Mouse (Mus musculus): ENCODE measurements at regions not wholly inside any gene's neighbourhood (a gene's known extent, or its start where the extent isn't known, plus 50 kb on each side); places are given as distances from the start of the nearest gene placed in this dataset.
A peak's percentile ranks its signal among the peaks of the same experiment; 100 is the strongest.
"Not testable (repeated sequence)": the region's sequence is repeated elsewhere in the genome, so short reads cannot be mapped to it uniquely, and the experiment has no call there.

GRCm38 (mm10) chr13:3341416-3341815, 196.4 kb upstream of the Gdi2 start:
- DNase-seq (ENCODE audit: low spot score in 2 of 2), result no peak

DNA sequence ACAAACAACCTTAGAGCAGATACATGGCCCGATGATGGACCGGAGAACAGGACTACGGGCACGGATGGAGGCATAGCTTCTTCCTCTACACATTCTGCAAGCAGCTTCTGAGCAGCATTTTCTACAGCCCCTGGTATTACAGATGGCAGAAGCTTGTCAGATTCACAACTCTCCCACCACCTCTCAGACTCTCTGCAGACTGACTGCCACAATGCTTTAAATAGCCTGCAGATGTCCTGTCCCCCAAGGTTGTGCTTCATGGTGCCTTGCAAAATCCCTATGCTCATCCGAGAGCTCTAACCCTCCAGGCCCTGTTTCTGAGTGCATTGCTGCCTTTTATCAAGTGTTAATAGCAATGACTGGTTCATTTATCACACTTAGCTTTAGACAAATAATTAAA, 194.3 kb upstream of the Gdi2 start:
- DNase-seq (ENCODE audit: low spot score in 2 of 2), result no peak

DNA sequence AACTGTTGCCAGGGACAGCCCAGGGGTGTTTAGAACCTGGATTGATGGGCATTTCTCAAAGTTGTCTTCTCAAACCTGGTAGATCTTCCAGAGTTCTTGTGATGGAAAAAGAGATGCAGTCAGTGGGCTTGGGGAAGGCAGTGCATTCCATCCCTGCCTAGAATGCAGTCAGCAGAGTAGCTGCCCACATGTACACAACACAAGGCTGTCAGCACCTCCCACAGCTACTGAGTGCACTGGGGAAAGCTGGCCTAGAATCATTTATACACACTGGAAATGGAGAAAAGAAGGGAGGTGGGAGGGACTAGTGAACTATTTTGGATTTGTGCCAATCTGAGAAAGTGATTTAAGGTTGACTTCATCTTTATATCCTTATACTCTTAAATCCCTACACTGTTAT, 183.0 kb upstream of the Gdi2 start:
- not testable (repeated sequence) for DNase-seq (ENCODE audit: low spot score in 2 of 2)

GRCm38 (mm10) chr13:3358079-3358608, 179.7 kb upstream of the Gdi2 start:
- DNase-seq (ENCODE audit: low spot score in 2 of 2), result no peak

DNA sequence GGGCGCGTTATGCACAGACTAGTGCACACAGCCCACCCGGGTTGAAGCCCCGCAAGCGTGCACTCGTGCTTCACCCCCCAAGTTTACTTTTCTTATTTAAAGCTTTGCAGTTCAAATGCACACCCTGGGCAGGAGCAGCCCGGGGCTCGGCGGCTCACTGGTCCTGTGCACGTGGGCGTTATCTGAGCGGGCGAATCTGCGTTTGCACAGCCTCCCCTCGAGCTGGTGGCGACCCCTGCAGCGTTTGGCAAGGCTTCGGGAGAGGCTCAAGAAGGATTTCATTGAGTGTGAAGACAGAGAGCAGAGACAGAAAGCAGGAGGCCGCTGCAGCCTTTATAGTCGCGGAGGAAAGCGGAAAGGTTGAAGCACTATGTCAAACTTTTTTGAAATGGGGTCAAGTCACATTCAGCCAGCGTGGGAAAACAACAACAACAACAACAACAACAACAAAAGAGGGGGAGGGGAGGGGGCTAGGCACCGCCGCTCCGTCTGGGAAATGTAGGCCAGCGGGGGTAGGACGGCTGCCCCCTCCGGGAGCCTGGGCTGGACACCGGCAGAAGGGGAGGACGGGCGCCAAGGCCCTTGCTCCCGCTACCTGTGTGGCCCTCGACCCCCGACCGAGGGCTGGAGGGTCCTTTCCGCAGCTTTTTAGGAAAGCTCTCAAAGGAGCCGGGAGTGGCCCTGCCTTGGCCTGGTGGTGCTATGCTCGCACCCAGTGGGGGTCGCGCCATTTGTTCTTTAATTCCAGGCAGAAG, 178.7 kb upstream of the Gdi2 start:
- no peak for DNase-seq (ENCODE audit: low spot score in 2 of 2)

DNA sequence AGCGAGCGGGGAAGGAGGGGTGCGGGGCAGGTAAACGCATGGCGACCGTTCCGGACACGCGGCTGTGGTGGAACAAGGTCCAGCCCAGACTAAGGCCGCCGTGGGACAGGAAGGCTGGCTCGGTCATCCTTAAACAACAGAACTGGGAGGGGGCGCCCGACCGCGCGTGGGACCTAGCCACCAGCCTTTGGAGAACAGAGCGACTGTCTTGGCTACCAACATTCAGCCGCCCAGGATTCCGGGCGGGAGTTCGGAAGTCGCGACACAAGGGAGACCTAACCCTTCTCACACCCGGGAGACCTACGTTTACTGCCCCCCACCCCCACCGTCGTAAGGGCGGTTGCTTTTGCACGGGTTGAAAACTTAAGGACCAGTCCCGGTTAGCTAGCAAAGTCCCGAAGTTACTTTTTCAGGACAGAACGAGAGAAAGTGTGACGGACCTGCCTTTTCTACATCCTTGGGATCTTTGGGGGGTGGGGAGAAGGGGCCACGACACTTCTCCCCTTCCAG, 178.1 kb upstream of the Gdi2 start:
- not testable (repeated sequence) for DNase-seq (ENCODE audit: low spot score in 2 of 2)

DNA sequence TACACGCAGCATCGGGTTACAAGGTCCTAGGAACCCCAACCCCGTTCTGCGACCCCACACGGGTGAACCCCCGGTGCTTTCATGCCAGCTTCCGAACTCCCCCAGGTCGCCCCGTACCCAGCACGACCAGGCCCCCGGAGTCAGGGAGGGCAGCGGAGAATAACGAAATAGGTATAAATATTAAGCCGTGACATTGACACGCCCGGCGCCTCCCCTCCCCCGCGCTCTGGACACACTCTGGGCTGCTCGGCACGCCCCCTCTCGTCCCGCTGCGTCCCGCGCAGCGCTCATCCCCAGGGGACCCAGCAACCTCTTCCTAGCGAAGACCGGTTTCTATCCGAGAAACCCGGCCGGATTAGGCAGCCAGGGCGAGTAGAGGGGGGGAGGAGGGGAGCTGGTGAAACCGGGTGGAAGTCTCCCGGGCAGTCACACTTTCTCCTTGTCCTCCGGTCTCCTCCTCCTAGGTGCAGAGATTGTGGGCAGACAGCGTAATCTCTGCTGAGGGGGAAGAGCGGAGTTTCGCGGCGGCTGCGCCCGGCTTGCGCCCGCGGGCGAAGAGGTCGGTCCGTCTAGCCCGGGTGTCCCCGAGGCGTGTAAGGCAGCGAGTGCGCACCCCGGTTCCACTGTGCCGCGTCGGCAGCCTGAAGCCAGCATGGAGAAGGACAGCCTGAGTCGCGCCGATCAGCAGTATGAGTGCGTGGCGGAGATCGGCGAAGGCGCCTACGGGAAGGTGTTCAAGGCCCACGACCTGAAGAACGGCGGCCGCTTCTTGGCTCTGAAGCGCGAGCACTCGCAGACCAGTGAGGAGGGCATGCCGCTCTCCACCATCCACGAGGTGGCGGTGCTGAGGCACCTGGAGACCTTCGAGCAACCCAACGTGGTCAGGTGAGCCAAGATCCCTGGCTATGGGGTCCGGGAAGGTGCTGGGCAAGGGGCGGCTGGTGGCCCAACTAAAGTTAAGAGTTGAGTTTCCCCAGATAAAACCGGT, 177.1 kb upstream of the Gdi2 start:
- DNase-seq (ENCODE audit: low spot score in 2 of 2), result peak in 1 of 2 experiments; percentile 5

DNA sequence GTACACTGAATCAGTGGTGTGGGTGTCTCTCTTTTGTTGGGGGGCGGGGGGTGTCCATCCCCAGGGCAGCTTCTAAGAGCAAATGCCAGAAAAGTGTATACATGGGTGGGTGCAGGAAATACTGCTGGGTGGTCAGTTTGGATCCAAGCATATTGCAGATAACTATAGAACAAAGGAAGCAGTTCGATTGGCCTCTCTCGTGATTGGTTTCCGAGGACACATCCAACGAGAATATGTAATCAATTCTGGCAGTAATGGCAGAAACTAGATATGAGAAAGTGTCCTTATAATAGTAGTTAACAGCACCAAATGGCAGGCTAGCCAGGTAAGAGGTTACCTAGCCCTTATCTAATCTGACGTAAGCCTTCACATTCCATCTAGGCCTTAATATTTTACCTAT, 165.2 kb upstream of the Gdi2 start:
- DNase-seq (ENCODE audit: low spot score in 2 of 2), result no peak

DNA sequence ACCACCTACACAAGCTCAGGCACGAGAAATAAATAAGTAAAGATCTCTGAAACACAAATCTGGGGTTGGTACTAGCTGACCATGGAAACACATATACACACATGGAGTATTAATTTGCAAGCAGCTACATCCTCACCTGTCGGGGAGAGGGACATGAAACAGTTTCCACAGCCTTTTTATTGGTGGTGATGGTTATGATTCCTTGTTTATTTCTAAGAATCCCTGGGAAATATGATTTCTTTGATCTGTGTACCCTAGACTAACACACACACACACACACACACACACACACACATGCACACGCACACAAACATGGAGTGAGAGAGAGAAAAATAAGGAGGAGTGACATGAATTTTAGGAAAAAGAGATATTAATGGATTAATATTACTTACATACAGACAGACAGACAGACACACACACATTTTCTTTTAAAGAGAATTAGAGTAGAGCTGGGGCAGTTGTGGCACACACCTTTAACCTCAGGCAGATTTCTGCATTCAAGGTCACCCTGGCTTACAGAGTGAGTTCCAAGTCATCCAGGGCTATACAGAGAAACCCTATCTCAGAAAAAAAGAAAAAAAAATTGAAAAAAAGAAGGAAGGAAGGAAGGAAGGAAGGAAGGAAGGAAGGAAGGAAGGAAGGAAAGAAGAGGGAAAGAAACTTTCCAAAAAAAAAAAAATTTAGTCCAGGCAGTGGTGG, 164.2 kb upstream of the Gdi2 start:
- DNase-seq (ENCODE audit: low spot score in 2 of 2), result not testable (repeated sequence)

GRCm38 (mm10) chr13:3374796-3375195, 163.1 kb upstream of the Gdi2 start:
- DNase-seq (ENCODE audit: low spot score in 2 of 2), result no peak

DNA sequence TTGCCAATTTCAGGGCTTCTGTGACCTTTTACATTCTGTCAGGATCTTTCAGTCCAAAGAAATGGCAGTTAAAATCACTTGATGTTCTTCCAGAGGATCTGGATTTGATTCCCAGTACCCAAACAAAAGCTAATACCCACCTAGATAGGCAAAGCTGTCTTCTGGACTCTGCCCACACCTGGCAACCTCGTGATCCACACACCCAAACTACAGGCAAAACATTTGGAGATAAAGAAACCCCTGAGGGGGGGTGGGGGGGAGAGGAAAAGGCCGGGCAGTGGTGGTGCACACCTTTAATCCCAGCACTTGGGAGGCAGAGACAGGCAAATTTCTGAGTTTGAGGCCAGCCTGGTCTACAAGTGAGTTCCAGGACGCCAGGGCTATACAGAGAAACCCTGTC, 160.1 kb upstream of the Gdi2 start:
- not testable (repeated sequence) for DNase-seq (ENCODE audit: low spot score in 2 of 2)

DNA sequence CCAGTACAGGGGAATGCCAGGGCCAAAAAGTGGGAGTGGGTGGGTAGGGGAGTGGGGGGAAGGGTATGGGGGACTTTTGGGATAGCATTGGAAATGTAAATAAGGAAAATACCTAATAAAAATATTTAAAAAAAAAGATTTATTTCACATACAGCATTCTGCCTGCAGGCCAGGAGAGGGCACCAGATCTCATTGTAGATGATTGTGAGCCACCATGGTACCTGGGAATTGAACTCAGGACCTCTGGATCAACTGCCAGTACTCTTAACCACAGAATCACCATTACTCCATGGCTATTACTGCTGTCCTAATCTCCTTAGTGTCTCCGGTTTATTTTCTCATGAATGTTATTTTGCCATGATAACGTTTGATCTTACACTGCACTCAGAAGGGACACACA, 132.1 kb upstream of the Gdi2 start:
- not testable (repeated sequence) for DNase-seq (ENCODE audit: low spot score in 2 of 2)

GRCm38 (mm10) chr13:3406236-3407017, 131.4 kb upstream of the Gdi2 start:
- peak; percentile 57 to 58 for DNase-seq (ENCODE audit: low spot score in 2 of 2)

GRCm38 (mm10) chr13:3410281-3410680, 127.6 kb upstream of the Gdi2 start:
- DNase-seq (ENCODE audit: low spot score in 2 of 2), result not testable (repeated sequence)

- no peak for DNase-seq (ENCODE audit: low spot score in 2 of 2)
Measured at GRCm38 (mm10) chr13:3417026-3417425, 120.8 kb upstream of the Gdi2 start.

DNA sequence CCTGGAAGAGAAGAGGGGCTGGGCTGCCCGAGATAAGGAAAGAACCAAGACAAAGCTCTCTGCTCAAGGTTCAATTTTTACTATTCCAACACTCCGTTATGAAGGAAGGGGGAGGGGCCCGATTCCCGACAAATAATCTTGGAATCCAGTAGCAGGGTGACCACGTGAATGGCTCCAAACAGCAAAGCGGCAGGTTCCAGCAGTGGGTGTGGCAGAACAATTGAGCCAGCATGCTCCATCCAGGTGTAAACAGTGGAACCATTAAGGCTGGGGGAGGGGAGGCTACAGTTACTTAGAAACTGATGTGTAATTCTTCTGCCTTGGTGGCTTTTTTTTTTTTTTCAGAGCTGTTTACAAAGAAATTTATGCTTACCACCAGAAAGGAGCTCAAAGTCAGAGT, 82.5 kb upstream of the Gdi2 start:
- DNase-seq (ENCODE audit: low spot score in 2 of 2), result not testable (repeated sequence)

GRCm38 (mm10) chr13:3476884-3477283, 61.0 kb upstream of the Gdi2 start:
- no peak for DNase-seq (ENCODE audit: low spot score in 2 of 2)

GRCm38 (mm10) chr13:3477997-3478728, 59.7 kb upstream of the Gdi2 start:
- DNase-seq (ENCODE audit: low spot score in 2 of 2), result peak; percentile 10 to 14

All from right cerebral cortex, postnatal 36 days (tissue).